ENCODE assay signal across 23 mouse cellular contexts in genomic region chr19:14659725-14660124, GRCm38 (mm10).
DNase-seq lines count a peak whose midpoint lies in the region; ATAC-seq lines count a peak whose summit lies in the region.
"Had no signal": no experiment of that assay in that cellular context is flagged by ENCODE, and none has a peak within 500 bp of the region (broad histone marks: within the 10 kb centered on the region; RNA-seq: fewer than 3 reads in every experiment).

No protein-coding gene starts in this region.

- no peaks in the 10 kb centered on the region for H3K27me3 ChIP-seq in liver, embryonic 11.5 days (replicated peaks; ENCODE audit: control insufficient read depth, insufficient read depth, low read length)
- no peaks in the 10 kb centered on the region for H3K27me3 ChIP-seq in liver, embryonic 12.5 days (replicated peaks)
- H3K27me3 ChIP-seq: forebrain, embryonic 15.5 days; kidney, embryonic 15.5 days; lung, embryonic 15.5 days had no signal

- no peaks in the 10 kb centered on the region for H3K36me3 ChIP-seq in liver, embryonic 11.5 days (ENCODE audit: control insufficient read depth, insufficient read depth, low read length)
- no peaks in the 10 kb centered on the region for H3K36me3 ChIP-seq in liver, embryonic 12.5 days
- H3K36me3 ChIP-seq: embryonic facial prominence, embryonic 10.5 days; forebrain, embryonic 15.5 days; heart, embryonic 10.5 days; hindbrain, embryonic 10.5 days; kidney, embryonic 15.5 days; limb, embryonic 10.5 days; lung, embryonic 15.5 days had no signal

- H3K9ac ChIP-seq in liver, embryonic 11.5 days (ENCODE audit: low read depth, low read length): no peak overlapping the region
- H3K9ac ChIP-seq in liver, embryonic 12.5 days: no peak overlapping the region
- H3K9ac ChIP-seq: forebrain, embryonic 15.5 days; kidney, embryonic 15.5 days; lung, embryonic 15.5 days had no signal

- no peak overlapping the region for H3K4me2 ChIP-seq in liver, embryonic 11.5 days
- H3K4me2 ChIP-seq in liver, embryonic 12.5 days: no peak overlapping the region
- H3K4me2 ChIP-seq: forebrain, embryonic 15.5 days; kidney, embryonic 15.5 days; lung, embryonic 15.5 days had no signal

- no peak overlapping the region for H3K27ac ChIP-seq in liver, embryonic 11.5 days (ENCODE audit: low read depth, low read length)
- H3K27ac ChIP-seq in liver, embryonic 12.5 days: no peak overlapping the region
- H3K27ac ChIP-seq: embryonic facial prominence, embryonic 10.5 days; forebrain, embryonic 15.5 days; heart, embryonic 10.5 days; hindbrain, embryonic 10.5 days; hindbrain, postnatal 0 days; kidney, embryonic 15.5 days; left cerebral cortex, adult 2 months; limb, embryonic 10.5 days; lung, embryonic 15.5 days had no signal

- DNase-seq in liver, embryonic 11.5 days (ENCODE audit: low spot score): no peak
- peak; percentile 4 for DNase-seq in thymus, postnatal 0 days (ENCODE audit: low spot score)
- DNase-seq in thymus, postnatal 14 days: no peak
- DNase-seq in neural tube, embryonic 10.5 days (ENCODE audit: extremely low spot score, low spot score): no peak
- no peak for DNase-seq in urinary bladder, postnatal 10 days (ENCODE audit: low spot score)
- DNase-seq: adrenal gland, postnatal 25 days; cerebellum, adult 9-10 months; kidney, postnatal 36 days; layer of hippocampus, adult 9-11 months; lung, postnatal 36 days; thymus, postnatal 25 days had no signal

- H3K4me3 ChIP-seq in liver, embryonic 11.5 days (ENCODE audit: low read depth, low read length): no peak overlapping the region
- H3K4me3 ChIP-seq in liver, embryonic 12.5 days: no peak overlapping the region
- H3K4me3 ChIP-seq: embryonic facial prominence, embryonic 10.5 days; forebrain, embryonic 15.5 days; heart, embryonic 10.5 days; hindbrain, embryonic 10.5 days; kidney, embryonic 15.5 days; left cerebral cortex, adult 2 months; limb, embryonic 10.5 days; lung, embryonic 15.5 days had no signal

- no peaks in the 10 kb centered on the region for H3K9me3 ChIP-seq in liver, embryonic 11.5 days (ENCODE audit: control insufficient read depth, low read length)
- H3K9me3 ChIP-seq in liver, embryonic 12.5 days (replicated peaks): no peaks in the 10 kb centered on the region
- H3K9me3 ChIP-seq: embryonic facial prominence, embryonic 10.5 days; forebrain, embryonic 15.5 days; heart, embryonic 10.5 days; hindbrain, embryonic 10.5 days; kidney, embryonic 15.5 days; limb, embryonic 10.5 days; lung, embryonic 15.5 days had no signal

- H3K4me1 ChIP-seq in liver, embryonic 11.5 days (replicated peaks; ENCODE audit: control insufficient read depth, insufficient read depth, low read length): 0 out of 2 replicates have a peak, but pooled peaks cover 6% of the 10 kb centered on the region
- H3K4me1 ChIP-seq in liver, embryonic 12.5 days: peaks cover 15% of the 10 kb centered on the region
- H3K4me1 ChIP-seq: embryonic facial prominence, embryonic 10.5 days; kidney, embryonic 15.5 days; limb, embryonic 10.5 days; lung, embryonic 15.5 days had no signal

- ATAC-seq in liver, embryonic 11.5 days (replicated peaks; ENCODE audit: low FRiP score): peak; percentile 43; the same call in 1 of the 2 replicates
- ATAC-seq in liver, embryonic 12.5 days: no peak
- peak; percentile 84 for ATAC-seq in megakaryocyte progenitor cell, adult 5-6 weeks (replicated peaks; ENCODE audit: poor library complexity)
- ATAC-seq: forebrain, embryonic 15.5 days; hindbrain, postnatal 0 days; intestine, postnatal 0 days had no signal

- WGBS in liver, embryonic 11.5 days: 30% methylated on average over 4 of the region's 4 CpGs
- WGBS in liver, embryonic 12.5 days (ENCODE audit: insufficient replicate concordance): 22% methylated on average over 4 of the region's 4 CpGs
